Comparison of ENCODE assay signal across 8 mouse cellular contexts in genomic region chr16:13612058-13612457, GRCm38 (mm10). TPM values are rescaled to one million over a fixed set of nuclear protein-coding genes. Genes with fewer than 3 reads are reported as not detected.
DNase-seq lines count a peak whose midpoint lies in the region.

No protein-coding gene starts in this region.

- intact Hi-C loops in heart, postnatal 10 days (cut with DNase I): loop anchor here (2.0 to 5.0 kb wide), 2 partner anchors 79 to 165 kb away; no protein-coding TSS in a partner anchor

- DNase-seq in adrenal gland, postnatal 14 days: peak; percentile 14
- DNase-seq in adrenal gland, adult 8-10 months: no peak
- DNase-seq in heart, postnatal 10 days: peak; percentile 19 to 43
- no peak for DNase-seq in heart, adult 18-20 months
- peak; percentile 6 for DNase-seq in right cerebral cortex, adult 18-20 months
- DNase-seq in right cerebral cortex, postnatal 25 days: no peak
- peak; percentile 7 for DNase-seq in yolk sac, embryonic 10.5 days (ENCODE audit: low spot score)
- DNase-seq in cerebellum, adult 11 months: no peak

RNA-seq across cellular contexts. Expression of gene Parn, which starts 55.9 kb away (rescaled TPM):
- 34.1 and 34.6 TPM in 2 replicates for total RNA-seq in adrenal gland, postnatal 14 days (2021)
- 10 to 100 TPM; 42.1 to 45.1 (median 43.5) TPM for total RNA-seq in adrenal gland, adult 8-10 months (2022)
- 10 to 100 TPM; 18.1 to 18.4 TPM for total RNA-seq in heart, postnatal 10 days (2021)
- total RNA-seq in heart, adult 18-20 months (2021): 10 to 100 TPM in 1 of 2 experiments, 1 to 10 TPM in 1; 9.0 to 10.1 TPM

RNA-seq across cellular contexts. Expression of gene Bfar, which starts 59.6 kb away (rescaled TPM):
- total RNA-seq in adrenal gland, postnatal 14 days (2021): 56.5 and 58.6 TPM in 2 replicates
- total RNA-seq in adrenal gland, adult 8-10 months (2022): 10 to 100 TPM; 43.5 to 62.5 (median 52.2) TPM
- 10 to 100 TPM; 41.2 to 44.2 TPM for total RNA-seq in heart, postnatal 10 days (2021)
- 10 to 100 TPM; 46.5 to 47.0 TPM for total RNA-seq in heart, adult 18-20 months (2021)

RNA-seq across cellular contexts. Expression of gene 3110001I22Rik, which starts 59.7 kb away (rescaled TPM):
- total RNA-seq in adrenal gland, postnatal 14 days (2021): 6.3 and 8.5 TPM in 2 replicates
- total RNA-seq in adrenal gland, adult 8-10 months (2022): 1 to 10 TPM; 5.2 to 6.8 (median 5.7) TPM
- total RNA-seq in heart, postnatal 10 days (2021): 1 to 10 TPM; 2.7 to 2.8 TPM
- 1 to 10 TPM; 2.5 to 3.8 TPM for total RNA-seq in heart, adult 18-20 months (2021)

Comparison
In these comparisons a context has a peak if more than half of its experiments do, and no peak if none do; other contexts are left out.
1. DNase-seq: peak in adrenal gland, postnatal 14 days (single experiment), heart, postnatal 10 days (2 of 2), right cerebral cortex, adult 18-20 months (single experiment) and yolk sac, embryonic 10.5 days (single experiment); none in adrenal gland, adult 8-10 months (single experiment), heart, adult 18-20 months (0 of 2), right cerebral cortex, postnatal 25 days (single experiment) and cerebellum, adult 11 months (single experiment).